Mouse (Mus musculus) intestine, embryonic 16.5 days (tissue): ENCODE measurements around the gene Sh3pxd2a. TPM values are rescaled to one million over a fixed set of nuclear protein-coding genes. Genes with fewer than 3 reads are reported as not detected.

Experiments used
- ATAC-seq: fragments of 200-750 bp; cut with Nextera tagmentation; 2 replicates; pipeline ENCODE4 v1.8.0; 2017; ENCODE audit warnings: moderate TSS enrichment, moderate library complexity
- H3K27ac ChIP-seq: fragments of 300-500 bp; sonication (generic); 2 replicates; pipeline ENCODE4 v1.5.1; 2014; ENCODE audit warnings: mild to moderate bottlenecking, low read length
- H3K27me3 ChIP-seq: fragments of 300-500 bp; sonication (generic); replicated peaks from 2 replicates; pipeline ENCODE4 v1.6.1; 2014; ENCODE audit warnings: low read length, control low read depth, mixed read lengths; ENCODE audit not compliant: control insufficient read depth, insufficient read depth
- H3K36me3 ChIP-seq: fragments of 300-500 bp; sonication (generic); 2 replicates; pipeline ENCODE4 v1.6.1; 2014; ENCODE audit warnings: low read length, control low read depth; ENCODE audit not compliant: control insufficient read depth, insufficient read depth
- H3K4me1 ChIP-seq: fragments of 300-500 bp; sonication (generic); 2 replicates; pipeline ENCODE4 v1.6.1; 2014; ENCODE audit warnings: low read length, control low read depth, mixed read lengths; ENCODE audit not compliant: control insufficient read depth, insufficient read depth
- H3K4me2 ChIP-seq: fragments of 300-500 bp; sonication (generic); 2 replicates; pipeline ENCODE4 v1.6.1; 2014; ENCODE audit warnings: low read depth, low read length, control low read depth
- H3K4me3 ChIP-seq: fragments of 300-500 bp; sonication (generic); 2 replicates; pipeline ENCODE4 v1.5.1; 2014; ENCODE audit warnings: mild to moderate bottlenecking, low read length
- H3K9ac ChIP-seq: fragments of 300-500 bp; sonication (generic); 2 replicates; pipeline ENCODE4 v1.6.1; 2014; ENCODE audit warnings: low read depth, low read length
- H3K9me3 ChIP-seq: fragments of 300-500 bp; sonication (generic); 2 replicates; pipeline ENCODE4 v1.6.1; 2016; ENCODE audit warnings: low read length, control low read depth; ENCODE audit not compliant: control insufficient read depth
- WGBS: fragments of 180-500 bp; shearing (Covaris S2); extraction: QIAGEN DNeasy Blood & Tissue Kit; methylation state at CpG from one replicate; pipeline ENCODE4 v1.1.7; 2014; 5-methylcytosine and 5-hydroxymethylcytosine counted together
- polyA plus RNA-seq: library from polyadenylated mRNA; unstranded; fragments of >200 nt; fragmentation: Nextera tagmentation; extraction: Ambion mirVana; gene quantifications from 2 replicates; pipeline ENCODE4 v1.2.1, GENCODE M21; 2015

The Sh3pxd2a gene
- polyA plus RNA-seq: 3.0 and 3.6 TPM in 2 replicates

GRCm38 (mm10) chr19:47464304-47465241, at the start of gene Sh3pxd2a:
Sh3pxd2a (minus strand) TSS chr19:47464401.
- peak; percentile 90 for ATAC-seq
- Histone ChIP-seq H3K9me3 (peaks cover 4% of the 10 kb centered on the region; the same call in 1 of the 2 replicates), H3K4me1 (peaks cover 31% of the 10 kb centered on the region), H3K9ac (peak within 1 kb of the TSS; percentile 88), H3K4me2 (peak within 1 kb of the TSS; percentile 83), H3K27ac (peak within 1 kb of the TSS; percentile 86), H3K4me3 (peak within 1 kb of the TSS; percentile 82), H3K36me3 (no peaks in the 10 kb centered on the region), H3K27me3 (no peaks in the 10 kb centered on the region)
- under 1% methylated on average over 58 of the region's 70 CpGs for WGBS

GRCm38 (mm10) chr19:47513618-47513897, 49.4 kb upstream of the Sh3pxd2a start:
- Histone ChIP-seq H3K36me3 (no peaks in the 10 kb centered on the region), H3K9me3 (no peaks in the 10 kb centered on the region), H3K4me1 (peaks cover 18% of the 10 kb centered on the region), H3K4me2 (no peak overlapping the region), H3K9ac (no peak overlapping the region), H3K27me3 (no peaks in the 10 kb centered on the region), H3K27ac (no peak overlapping the region), H3K4me3 (no peak overlapping the region)
- WGBS: 81% methylated on average over 4 of the region's 4 CpGs
- no peak for ATAC-seq

GRCm38 (mm10) chr19:47512794-47513617, 48.8 kb upstream of the Sh3pxd2a start:
- H3K27ac ChIP-seq: no peak overlapping the region
- ATAC-seq: no peak

DNA sequence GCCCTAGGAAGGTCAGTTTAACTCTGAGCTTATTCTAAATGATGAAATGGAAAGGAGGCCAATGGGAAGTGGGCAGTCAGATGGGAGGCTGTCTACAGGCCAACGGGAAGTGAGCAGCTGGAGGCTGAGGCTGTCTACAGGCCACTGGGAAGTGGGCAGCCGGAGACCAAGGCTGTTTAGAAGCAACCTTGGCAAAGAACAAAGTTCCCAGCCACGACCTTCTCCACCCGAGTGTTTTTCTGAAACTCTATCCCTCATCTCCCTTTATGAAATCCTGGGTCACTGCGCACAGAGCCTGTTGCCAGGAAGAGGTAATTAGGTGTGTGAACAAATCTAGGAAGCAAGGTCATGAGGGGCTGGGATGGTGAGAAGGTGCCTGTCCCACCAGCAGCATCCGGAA, 47.8 kb upstream of the Sh3pxd2a start:
- Histone ChIP-seq H3K9me3 (no peaks in the 10 kb centered on the region), H3K27me3 (no peaks in the 10 kb centered on the region), H3K4me2 (no peak overlapping the region), H3K4me1 (peaks cover 32% of the 10 kb centered on the region), H3K9ac (no peak overlapping the region), H3K27ac (0 out of 2 replicates have a peak overlapping the region, but pooled peaks have one; percentile 79), H3K4me3 (no peak overlapping the region), H3K36me3 (no peaks in the 10 kb centered on the region)
- WGBS: 67% methylated on average over 6 of the region's 6 CpGs
- ATAC-seq: no peak

More at GRCm38 (mm10) chr19:47512794-47513617, 48.8 kb upstream of the Sh3pxd2a start:
- Histone ChIP-seq H3K4me2 (no peak overlapping the region), H3K36me3 (no peaks in the 10 kb centered on the region), H3K9ac (no peak overlapping the region), H3K27me3 (no peaks in the 10 kb centered on the region), H3K4me3 (no peak overlapping the region), H3K9me3 (no peaks in the 10 kb centered on the region), H3K4me1 (peaks cover 24% of the 10 kb centered on the region)
- 69% methylated on average over 21 of the region's 21 CpGs for WGBS

- no peak overlapping the region for H3K4me2 ChIP-seq
- 73% methylated on average over 7 of the region's 7 CpGs for WGBS
These were observed 47.1 kb upstream of the Sh3pxd2a start for GRCm38 (mm10) chr19:47511294-47511675.

GRCm38 (mm10) chr19:47510473-47511293, 46.5 kb upstream of the Sh3pxd2a start:
- Histone ChIP-seq H3K27me3 (no peaks in the 10 kb centered on the region), H3K4me2 (no peak overlapping the region), H3K9me3 (no peaks in the 10 kb centered on the region), H3K36me3 (no peaks in the 10 kb centered on the region), H3K9ac (no peak overlapping the region; the same call in 1 of the 2 replicates), H3K4me3 (no peak overlapping the region), H3K4me1 (peaks cover 32% of the 10 kb centered on the region), H3K27ac (peak overlapping the region; percentile 79)
- WGBS: 53% methylated on average over 25 of the region's 25 CpGs
- no peak for ATAC-seq

More at GRCm38 (mm10) chr19:47511294-47511675, 47.1 kb upstream of the Sh3pxd2a start:
- H3K27me3 ChIP-seq: no peaks in the 10 kb centered on the region
- peak overlapping the region; percentile 79 for H3K27ac ChIP-seq
- H3K9ac ChIP-seq: no peak overlapping the region
- no peaks in the 10 kb centered on the region for H3K36me3 ChIP-seq
- ATAC-seq: no peak
- H3K9me3 ChIP-seq: no peaks in the 10 kb centered on the region
- peaks cover 32% of the 10 kb centered on the region for H3K4me1 ChIP-seq
- H3K4me3 ChIP-seq: no peak overlapping the region

DNA sequence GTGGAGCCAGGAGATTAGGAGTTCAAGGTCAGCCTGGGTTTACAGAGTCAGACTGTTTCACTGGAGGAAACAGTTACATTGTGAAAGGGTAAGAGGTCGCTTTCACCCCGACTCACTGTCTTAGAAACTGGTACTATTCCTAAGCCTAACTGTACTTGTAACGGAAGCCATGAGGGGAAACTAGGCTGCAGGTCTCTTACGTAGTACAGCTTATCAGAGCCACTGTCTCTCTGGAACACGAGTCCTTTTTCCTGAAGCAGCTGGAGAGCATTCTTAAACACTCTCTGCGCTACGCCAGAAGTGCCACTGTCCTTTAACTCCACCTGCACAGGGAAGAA, 45.9 kb upstream of the Sh3pxd2a start:
- no peak for ATAC-seq
- Histone ChIP-seq H3K4me3 (no peak overlapping the region), H3K27ac (peak overlapping the region; percentile 79), H3K4me2 (no peak overlapping the region), H3K36me3 (0 out of 2 replicates have a peak, but pooled peaks cover 2% of the 10 kb centered on the region), H3K4me1 (peaks cover 32% of the 10 kb centered on the region), H3K9ac (no peak overlapping the region), H3K27me3 (no peaks in the 10 kb centered on the region), H3K9me3 (no peaks in the 10 kb centered on the region)
- 71% methylated on average over 7 of the region's 7 CpGs for WGBS

- Histone ChIP-seq H3K4me2 (0 out of 2 replicates have a peak overlapping the region, but pooled peaks have one; percentile 15), H3K27ac (peak overlapping the region; percentile 79), H3K4me1 (peaks cover 32% of the 10 kb centered on the region), H3K36me3 (0 out of 2 replicates have a peak, but pooled peaks cover 2% of the 10 kb centered on the region), H3K4me3 (no peak overlapping the region), H3K9me3 (no peaks in the 10 kb centered on the region), H3K27me3 (no peaks in the 10 kb centered on the region), H3K9ac (peak overlapping the region; percentile 29; the same call in 1 of the 2 replicates)
- peak; percentile 84 for ATAC-seq
- 33% methylated on average over 5 of the region's 5 CpGs for WGBS
These were observed 44.6 kb upstream of the Sh3pxd2a start for GRCm38 (mm10) chr19:47508771-47509281.
